In genomic region chr7:113721994-113722393, GRCm38 (mm10) we compare ENCODE assay signal across 13 mouse cellular contexts.
"Had no signal": no experiment of that assay in that cellular context is flagged by ENCODE, and none has a peak within 500 bp of the region (broad histone marks: within the 10 kb centered on the region; RNA-seq: fewer than 3 reads in every experiment).

No protein-coding gene starts in this region.

- ATAC-seq: inflammation-experienced regulatory T-cells, adult 6 months; intestine, embryonic 16.5 days; midbrain, embryonic 15.5 days had no signal

- DNase-seq: kidney, adult 18-20 months; kidney, adult 9 months; kidney, postnatal 14 days; kidney, postnatal 4 days; layer of hippocampus, adult 9-11 months; left cerebral cortex, postnatal 4 days; liver, embryonic 13.5 days; lung, adult 2 months; thymus, adult 2 months; thymus, postnatal 25 days had no signal
